ENCODE assay signal across 8 mouse cellular contexts in genomic region chr7:80402651-80403321, GRCm38 (mm10). TPM values are rescaled to one million over a fixed set of nuclear protein-coding genes. Genes with fewer than 3 reads are reported as not detected.
A peak's percentile ranks its signal among the peaks of the same experiment; 100 is the strongest.
DNase-seq lines count a peak whose midpoint lies in the region; ATAC-seq lines count a peak whose summit lies in the region.

No protein-coding gene starts in this region.

- no peaks in the 10 kb centered on the region for H3K36me3 ChIP-seq in forebrain, embryonic 16.5 days (ENCODE audit: control insufficient read depth, insufficient read depth)
- H3K36me3 ChIP-seq in hindbrain, embryonic 13.5 days: peaks cover 1% of the 10 kb centered on the region; the same call in 1 of the 2 replicates
- H3K36me3 ChIP-seq in midbrain, embryonic 16.5 days (ENCODE audit: control insufficient read depth, insufficient read depth, low read length): no peaks in the 10 kb centered on the region

- peak overlapping the region; percentile 80 for H3K27ac ChIP-seq in forebrain, embryonic 16.5 days (ENCODE audit: low read length)
- H3K27ac ChIP-seq in hindbrain, embryonic 13.5 days: peak overlapping the region; percentile 85
- peak overlapping the region; percentile 79 for H3K27ac ChIP-seq in midbrain, embryonic 16.5 days (ENCODE audit: low read length)

- H3K9ac ChIP-seq in forebrain, embryonic 16.5 days (replicated peaks; ENCODE audit: low read depth, low read length): peak overlapping the region; percentile 88
- H3K9ac ChIP-seq in hindbrain, embryonic 13.5 days: peak overlapping the region; percentile 97
- peak overlapping the region; percentile 97 for H3K9ac ChIP-seq in midbrain, embryonic 16.5 days (ENCODE audit: low read depth, low read length)

- H3K9me3 ChIP-seq in forebrain, embryonic 16.5 days (ENCODE audit: control insufficient read depth, low read length): no peaks in the 10 kb centered on the region
- H3K9me3 ChIP-seq in hindbrain, embryonic 13.5 days: no peaks in the 10 kb centered on the region
- H3K9me3 ChIP-seq in midbrain, embryonic 16.5 days (replicated peaks; ENCODE audit: control insufficient read depth, low read length, poor library complexity, severe bottlenecking): no peaks in the 10 kb centered on the region

- H3K4me1 ChIP-seq in forebrain, embryonic 16.5 days (replicated peaks; ENCODE audit: control insufficient read depth, insufficient read depth, low read length): peaks cover 32% of the 10 kb centered on the region
- peaks cover 31% of the 10 kb centered on the region for H3K4me1 ChIP-seq in hindbrain, embryonic 13.5 days (replicated peaks)
- peaks cover 28% of the 10 kb centered on the region for H3K4me1 ChIP-seq in midbrain, embryonic 16.5 days (ENCODE audit: control insufficient read depth, insufficient read depth, low read length)

- peak overlapping the region; percentile 71 for H3K4me2 ChIP-seq in forebrain, embryonic 16.5 days (ENCODE audit: low read length)
- H3K4me2 ChIP-seq in hindbrain, embryonic 13.5 days: peak overlapping the region; percentile 93
- peak overlapping the region; percentile 65 for H3K4me2 ChIP-seq in midbrain, embryonic 16.5 days (ENCODE audit: low read length)

- under 1% methylated on average over 65 of the region's 92 CpGs for WGBS in forebrain, embryonic 16.5 days
- under 1% methylated on average over 40 of the region's 92 CpGs for WGBS in hindbrain, embryonic 13.5 days
- WGBS in midbrain, embryonic 16.5 days: under 1% methylated on average over 42 of the region's 92 CpGs

- peak; percentile 69 for ATAC-seq in forebrain, embryonic 16.5 days
- peak; percentile 66 for ATAC-seq in hindbrain, embryonic 13.5 days (ENCODE audit: low FRiP score)
- ATAC-seq in midbrain, embryonic 16.5 days: peak; percentile 72

- peak; percentile 98 for DNase-seq in heart, adult 11 months
- no peak for DNase-seq in heart, adult 8-10 months (ENCODE audit: low spot score)
- DNase-seq in cerebellum, adult 11-12 months: peak; percentile 73
- DNase-seq in liver: peak; percentile 66
- DNase-seq in spleen, postnatal 36 days (ENCODE audit: low spot score in 2 of 2): peak; percentile 69 to 73

- H3K27me3 ChIP-seq in forebrain, embryonic 16.5 days (replicated peaks; ENCODE audit: control insufficient read depth, insufficient read depth, low read length): no peaks in the 10 kb centered on the region
- H3K27me3 ChIP-seq in hindbrain, embryonic 13.5 days: peaks cover 26% of the 10 kb centered on the region
- H3K27me3 ChIP-seq in midbrain, embryonic 16.5 days (ENCODE audit: control insufficient read depth, insufficient read depth, low read depth, low read length): peaks cover 3% of the 10 kb centered on the region; the same call in 1 of the 2 replicates

- peak overlapping the region; percentile 85 for H3K4me3 ChIP-seq in forebrain, embryonic 16.5 days (replicated peaks; ENCODE audit: low read length)
- peak overlapping the region; percentile 94 for H3K4me3 ChIP-seq in hindbrain, embryonic 13.5 days
- H3K4me3 ChIP-seq in midbrain, embryonic 16.5 days (ENCODE audit: low read depth, low read length): peak overlapping the region; percentile 92

RNA-seq across cellular contexts. Expression of gene Furin, which starts 2.5 kb away (rescaled TPM):
- 100 to 1,000 TPM in 2 of 4 experiments, 10 to 100 TPM in 2; 91.9 to 122 (median 99.2) TPM for total RNA-seq in heart, adult 8-10 months (2022)
- 4.4 TPM in 2 replicates for polyA plus RNA-seq in forebrain, embryonic 16.5 days (2015; fragmentation: Nextera tagmentation; extraction: Ambion mirVana)
- 4.0 and 4.7 TPM in 2 replicates for polyA plus RNA-seq in hindbrain, embryonic 13.5 days (2015; fragmentation: Nextera tagmentation; extraction: Ambion mirVana)
- polyA plus RNA-seq in midbrain, embryonic 16.5 days (2015; fragmentation: Nextera tagmentation; extraction: Ambion mirVana): 3.9 and 4.1 TPM in 2 replicates

RNA-seq across cellular contexts. Expression of gene Fes, which starts 15.0 kb away (rescaled TPM):
- total RNA-seq in heart, adult 8-10 months (2022): 10 to 100 TPM in 2 of 4 experiments, 1 to 10 TPM in 2; 6.4 to 13.5 (median 9.1) TPM
- 2.8 and 4.7 TPM in 2 replicates for polyA plus RNA-seq in forebrain, embryonic 16.5 days (2015; fragmentation: Nextera tagmentation; extraction: Ambion mirVana)
- polyA plus RNA-seq in hindbrain, embryonic 13.5 days (2015; fragmentation: Nextera tagmentation; extraction: Ambion mirVana): 6.1 and 6.9 TPM in 2 replicates
- 2.7 and 3.4 TPM in 2 replicates for polyA plus RNA-seq in midbrain, embryonic 16.5 days (2015; fragmentation: Nextera tagmentation; extraction: Ambion mirVana)

RNA-seq across cellular contexts. Expression of gene Man2a2, which starts 31.6 kb away (rescaled TPM):
- 10 to 100 TPM; 61.2 to 66.5 (median 62.8) TPM for total RNA-seq in heart, adult 8-10 months (2022)
- 19.9 and 24.0 TPM in 2 replicates for polyA plus RNA-seq in forebrain, embryonic 16.5 days (2015; fragmentation: Nextera tagmentation; extraction: Ambion mirVana)
- polyA plus RNA-seq in hindbrain, embryonic 13.5 days (2015; fragmentation: Nextera tagmentation; extraction: Ambion mirVana): 20.8 and 23.4 TPM in 2 replicates
- 25.2 and 25.8 TPM in 2 replicates for polyA plus RNA-seq in midbrain, embryonic 16.5 days (2015; fragmentation: Nextera tagmentation; extraction: Ambion mirVana)

RNA-seq across cellular contexts. Expression of gene Hddc3, which starts 59.9 kb away (rescaled TPM):
- 10 to 100 TPM; 33.3 to 40.0 (median 35.9) TPM for total RNA-seq in heart, adult 8-10 months (2022)
- polyA plus RNA-seq in forebrain, embryonic 16.5 days (2015; fragmentation: Nextera tagmentation; extraction: Ambion mirVana): 22.5 and 23.8 TPM in 2 replicates
- polyA plus RNA-seq in hindbrain, embryonic 13.5 days (2015; fragmentation: Nextera tagmentation; extraction: Ambion mirVana): 19.6 and 21.4 TPM in 2 replicates
- 23.3 and 27.7 TPM in 2 replicates for polyA plus RNA-seq in midbrain, embryonic 16.5 days (2015; fragmentation: Nextera tagmentation; extraction: Ambion mirVana)
